Mouse (Mus musculus) intestine, embryonic 15.5 days (tissue): Measurements from ENCODE around the gene 1520401A03Rik. TPM values are rescaled to one million over a fixed set of nuclear protein-coding genes. Genes with fewer than 3 reads are reported as not detected.

Experiments
- polyA plus RNA-seq: library from polyadenylated mRNA; unstranded; fragments of >200 nt; fragmentation: Nextera tagmentation; extraction: Ambion mirVana; gene quantifications from 2 replicates; pipeline ENCODE4 v1.2.1, GENCODE M21; 2015

1520401A03Rik gene
- polyA plus RNA-seq, 1 experiment from 2014 or later, result not detected

Other genes starting within 250 kb of the 1520401A03Rik start
- gene Vmn2r117, start 243.1 kb downstream of the 1520401A03Rik start, polyA plus RNA-seq, result not detected in 2 replicates
- 15.2 and 17.7 TPM in 2 replicates for gene Zfp213, start 158.5 kb downstream of the 1520401A03Rik start, polyA plus RNA-seq
- 10.4 and 10.5 TPM in 2 replicates for gene Zfp13, start 123.3 kb downstream of the 1520401A03Rik start, polyA plus RNA-seq
- 0.14 TPM in 1 of 2 replicates, not detected in the other for gene Zscan10, start 121.9 kb downstream of the 1520401A03Rik start, polyA plus RNA-seq
- 0.69 and 0.79 TPM in 2 replicates for gene Mmp25, start 77.5 kb downstream of the 1520401A03Rik start, polyA plus RNA-seq
- 4.2 TPM in 2 replicates for gene Bicdl2, start 62.3 kb downstream of the 1520401A03Rik start, polyA plus RNA-seq
- gene Hcfc1r1, start 49.2 kb downstream of the 1520401A03Rik start, polyA plus RNA-seq, result 68.9 and 69.9 TPM in 2 replicates
- gene Thoc6, start 48.9 kb downstream of the 1520401A03Rik start, polyA plus RNA-seq, result 43.0 and 43.2 TPM in 2 replicates
- gene Tnfrsf12a, start 45.3 kb downstream of the 1520401A03Rik start, polyA plus RNA-seq, result 24.2 and 24.8 TPM in 2 replicates
- 42.8 and 46.2 TPM in 2 replicates for gene Cldn6, start 43.5 kb downstream of the 1520401A03Rik start, polyA plus RNA-seq
- 1.3 and 2.0 TPM in 2 replicates for gene Cldn9, start 38.8 kb downstream of the 1520401A03Rik start, polyA plus RNA-seq
- gene Pkmyt1, start 3.6 kb upstream of the 1520401A03Rik start, polyA plus RNA-seq, result 42.3 and 46.0 TPM in 2 replicates
- gene Paqr4, start 18.1 kb upstream of the 1520401A03Rik start, polyA plus RNA-seq, result 21.8 and 22.7 TPM in 2 replicates
- 0.33 and 0.49 TPM in 2 replicates for gene Kremen2, start 23.1 kb upstream of the 1520401A03Rik start, polyA plus RNA-seq
- 48.3 and 49.4 TPM in 2 replicates for gene Flywch1, start 48.8 kb upstream of the 1520401A03Rik start, polyA plus RNA-seq
- gene Flywch2, start 63.3 kb upstream of the 1520401A03Rik start, polyA plus RNA-seq, result 14.7 TPM in 2 replicates
- 408 and 435 TPM in 2 replicates for gene Srrm2, start 67.7 kb upstream of the 1520401A03Rik start, polyA plus RNA-seq
- gene Elob, start 106.4 kb upstream of the 1520401A03Rik start, polyA plus RNA-seq, result 939 and 946 TPM in 2 replicates
- 0.14 and 0.20 TPM in 2 replicates for gene Prss33, start 113.3 kb upstream of the 1520401A03Rik start, polyA plus RNA-seq
- 5.1 and 9.9 TPM in 2 replicates for gene Prss32, start 121.1 kb upstream of the 1520401A03Rik start, polyA plus RNA-seq
- 2.1 and 3.3 TPM in 2 replicates for gene Prss41, start 121.4 kb upstream of the 1520401A03Rik start, polyA plus RNA-seq
- gene Prss21, start 145.3 kb upstream of the 1520401A03Rik start, polyA plus RNA-seq, result not detected in 2 replicates
- not detected in 2 replicates for gene Dcpp1, start 158.1 kb upstream of the 1520401A03Rik start, polyA plus RNA-seq
- not detected in 2 replicates for gene Dcpp2, start 158.1 kb upstream of the 1520401A03Rik start, polyA plus RNA-seq
- not detected in 2 replicates for gene Dcpp3, start 194.7 kb upstream of the 1520401A03Rik start, polyA plus RNA-seq
- not detected in 2 replicates for gene Sbp, start 218.9 kb upstream of the 1520401A03Rik start, polyA plus RNA-seq
- gene Sbpl, start 232.5 kb upstream of the 1520401A03Rik start, polyA plus RNA-seq, result not detected in 2 replicates